Mouse (Mus musculus): ENCODE measurements at regions not wholly inside any gene's neighbourhood (a gene's known extent, or its start where the extent isn't known, plus 50 kb on each side); places are given as distances from the start of the nearest gene placed in this dataset.

- TF ChIP-seq POLR2A (IDR thresholded peaks at IDR 0.05; ENCODE audit: low read depth, low read length) (no peak), CTCF (IDR thresholded peaks at IDR 0.05; ENCODE audit: extremely low read depth, insufficient read length, insufficient replicate concordance, low read depth, low read length) (no peak)
These were observed 286.8 kb downstream of the Lmo7 start for GRCm38 (mm10) chr14:102016572-102016971.

Data from small intestine, adult 2 months (tissue).